Mouse (Mus musculus): ENCODE measurements around the gene Cfap73. TPM values are rescaled to one million over a fixed set of nuclear protein-coding genes. Genes with fewer than 3 reads are reported as not detected.

The Cfap73 gene
- total and polyA plus RNA-seq, 3 experiments, result 0.26 TPM; not detected in 2

GRCm38 (mm10) chr5:120628624-120629023 is 5.4 kb downstream of the Cfap73 start:
- Histone ChIP-seq H3K4me1 (ENCODE audit: control insufficient read depth in 1 of 2, insufficient read depth in 2 of 2) (peaks cover 11 to 56% of the 10 kb centered on the region in 2 experiments), H3K4me3 (replicated peaks in 1 of 3; ENCODE audit: low read depth in 2 of 3, low read length in 2 of 3, poor library complexity in 1 of 3) (no peak overlapping the region), H3K9ac (ENCODE audit: insufficient read depth, low read depth) (no peak overlapping the region), H3K4me2 (ENCODE audit: insufficient read depth, low read depth, poor library complexity, severe bottlenecking) (no peak overlapping the region), H3K9me3 (replicated peaks; ENCODE audit: low read length) (peaks cover 20% of the 10 kb centered on the region), H3K79me2 (replicated peaks; ENCODE audit: control insufficient read depth, extremely low read depth, insufficient read depth, poor library complexity, severe bottlenecking) (no peaks in the 10 kb centered on the region), H3K27me3 (replicated peaks) (no peaks in the 10 kb centered on the region), H3K27ac (ENCODE audit: insufficient read depth, low read depth) (no peak overlapping the region), H3K36me3 (replicated peaks in 1 of 2; ENCODE audit: control insufficient read depth in 1 of 2, insufficient read depth in 1 of 2, low read length in 1 of 2) (peaks cover 54 to 71% of the 10 kb centered on the region in 2 experiments)
- TF ChIP-seq USF1 (IDR thresholded peaks at IDR 0.05; ENCODE audit: low read depth, low read length), result no peak
- TF ChIP-seq RCOR1 (conservative IDR thresholded peaks at IDR 0.05; ENCODE audit: low read depth, low read length), result no peak
- TF ChIP-seq MAZ (IDR thresholded peaks at IDR 0.05; ENCODE audit: low read depth, low read length), result no peak
- no peak for TF ChIP-seq BHLHE40 (IDR thresholded peaks at IDR 0.05; ENCODE audit: low read depth, low read length)
- TF ChIP-seq TCF12 (IDR thresholded peaks at IDR 0.05; ENCODE audit: low read depth, low read length), result no peak
- no peak for TF ChIP-seq MAFK (IDR thresholded peaks at IDR 0.05; ENCODE audit: insufficient replicate concordance, low read length)
- no peak for DNase-seq (ENCODE audit: extremely low read depth)
- dilution Hi-C loops (cut with MboI; ENCODE audit: extremely low pct_ligation_motif_present, extremely low pct_unique_long_range_greater_than_20kb, low sequenced_read_pairs) (no loop called here), in situ Hi-C loops (cut with MboI; ENCODE audit: low pct_ligation_motif_present, low pct_unique_long_range_greater_than_20kb, low sequenced_read_pairs) (no loop called here)

GRCm38 (mm10) chr5:120627515-120628300 is 6.3 kb downstream of the Cfap73 start:
- dilution Hi-C loops (cut with MboI; ENCODE audit: extremely low pct_ligation_motif_present, extremely low pct_unique_long_range_greater_than_20kb, low sequenced_read_pairs) (no loop called here), in situ Hi-C loops (cut with MboI; ENCODE audit: low pct_ligation_motif_present, low pct_unique_long_range_greater_than_20kb, low sequenced_read_pairs) (no loop called here)
- DNase-seq (ENCODE audit: extremely low read depth), result no peak
- H3K27ac ChIP-seq (ENCODE audit: insufficient read depth, low read depth), result no peak overlapping the region
- H3K36me3 ChIP-seq (replicated peaks in 1 of 2; ENCODE audit: control insufficient read depth in 1 of 2, insufficient read depth in 1 of 2, low read length in 1 of 2), result peaks cover 62 to 80% of the 10 kb centered on the region in 2 experiments
- H3K9me3 ChIP-seq (replicated peaks; ENCODE audit: low read length), result peaks cover 27% of the 10 kb centered on the region
- H3K4me2 ChIP-seq (ENCODE audit: insufficient read depth, low read depth, poor library complexity, severe bottlenecking), result no peak overlapping the region
- H3K27me3 ChIP-seq (replicated peaks), result no peaks in the 10 kb centered on the region
- H3K9ac ChIP-seq (ENCODE audit: insufficient read depth, low read depth), result no peak overlapping the region
- H3K79me2 ChIP-seq (replicated peaks; ENCODE audit: control insufficient read depth, extremely low read depth, insufficient read depth, poor library complexity, severe bottlenecking), result no peaks in the 10 kb centered on the region
- H3K4me1 ChIP-seq (ENCODE audit: control insufficient read depth in 1 of 2, insufficient read depth in 2 of 2), result peaks cover 19 to 65% of the 10 kb centered on the region in 2 experiments
- H3K4me3 ChIP-seq (replicated peaks in 1 of 3; ENCODE audit: low read depth in 2 of 3, low read length in 2 of 3, poor library complexity in 1 of 3), result no peak overlapping the region
- TF ChIP-seq GABPA (IDR thresholded peaks at IDR 0.05; ENCODE audit: insufficient replicate concordance, low read depth, low read length), result no peak
- 0 out of 2 replicates have a peak, but pooled peaks have one; percentile 17 for TF ChIP-seq ZMIZ1 (IDR thresholded peaks at IDR 0.05; ENCODE audit: low read depth, low read length)

DNA sequence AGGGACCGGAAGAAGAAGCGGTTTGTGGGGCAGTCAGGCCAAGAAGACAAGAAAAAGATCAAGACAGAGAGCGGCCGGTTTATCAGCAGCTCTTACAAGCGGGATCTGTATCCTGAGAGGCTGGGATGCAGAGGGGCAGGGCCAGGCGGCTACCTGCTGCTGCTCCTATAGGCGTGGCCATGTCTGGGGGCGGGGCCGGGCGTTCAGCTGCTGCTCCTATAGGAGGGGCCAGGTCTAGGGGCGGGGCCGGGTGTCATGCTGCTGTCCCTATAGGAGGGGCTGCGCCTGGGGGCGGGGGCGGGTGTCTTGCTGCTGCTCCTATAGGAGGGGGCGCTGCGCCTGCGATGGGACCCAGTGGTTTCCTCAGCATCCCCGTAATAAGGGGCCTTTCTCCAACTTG is 7.6 kb downstream of the Cfap73 start:
- no peaks in the 10 kb centered on the region for H3K79me2 ChIP-seq (replicated peaks; ENCODE audit: control insufficient read depth, extremely low read depth, insufficient read depth, poor library complexity, severe bottlenecking)
- H3K36me3 ChIP-seq (replicated peaks in 1 of 2; ENCODE audit: control insufficient read depth in 1 of 2, insufficient read depth in 1 of 2, low read length in 1 of 2), result peaks cover 64 to 89% of the 10 kb centered on the region in 2 experiments
- H3K4me2 ChIP-seq (ENCODE audit: insufficient read depth, low read depth, poor library complexity, severe bottlenecking), result no peak overlapping the region
- in situ Hi-C loops (cut with MboI; ENCODE audit: low pct_ligation_motif_present, low pct_unique_long_range_greater_than_20kb, low sequenced_read_pairs) (no loop called here), dilution Hi-C loops (cut with MboI; ENCODE audit: extremely low pct_ligation_motif_present, extremely low pct_unique_long_range_greater_than_20kb, low sequenced_read_pairs) (no loop called here)
- H3K27ac ChIP-seq (ENCODE audit: insufficient read depth, low read depth), result no peak overlapping the region
- TF ChIP-seq ZC3H11A (IDR thresholded peaks at IDR 0.05; ENCODE audit: low read depth, low read length), result no peak
- TF ChIP-seq USF1 (IDR thresholded peaks at IDR 0.05; ENCODE audit: low read depth, low read length), result no peak
- no peak for TF ChIP-seq ZMIZ1 (IDR thresholded peaks at IDR 0.05; ENCODE audit: low read depth, low read length)
- TF ChIP-seq CHD2 (IDR thresholded peaks at IDR 0.05; ENCODE audit: low read length), result no peak
- TF ChIP-seq MYC (IDR thresholded peaks at IDR 0.05; ENCODE audit: low read depth, low read length), result no peak
- no peak for TF ChIP-seq SIN3A (IDR thresholded peaks at IDR 0.05; ENCODE audit: low read length)
- no peak for TF ChIP-seq MAZ (IDR thresholded peaks at IDR 0.05; ENCODE audit: low read depth, low read length)
- no peak for TF ChIP-seq HCFC1 (IDR thresholded peaks at IDR 0.05; ENCODE audit: low read depth, low read length)
- TF ChIP-seq IRF4 (IDR thresholded peaks at IDR 0.05; ENCODE audit: low read depth, low read length), result no peak
- TF ChIP-seq JUND (conservative IDR thresholded peaks at IDR 0.05; ENCODE audit: low read depth, low read length), result no peak
- no peak for TF ChIP-seq MAX (IDR thresholded peaks at IDR 0.05; ENCODE audit: low read length)
- TF ChIP-seq UBTF (IDR thresholded peaks at IDR 0.05; ENCODE audit: low read depth, low read length), result no peak
- DNase-seq (ENCODE audit: extremely low read depth), result peak; percentile 63
- H3K27me3 ChIP-seq (replicated peaks), result no peaks in the 10 kb centered on the region
- peaks cover 16% of the 10 kb centered on the region for H3K9me3 ChIP-seq (replicated peaks; ENCODE audit: low read length)
- peaks cover 23 to 77% of the 10 kb centered on the region in 2 experiments for H3K4me1 ChIP-seq (ENCODE audit: control insufficient read depth in 1 of 2, insufficient read depth in 2 of 2)
- no peak overlapping the region for H3K4me3 ChIP-seq (replicated peaks in 1 of 3; ENCODE audit: low read depth in 2 of 3, low read length in 2 of 3, poor library complexity in 1 of 3)
- no peak overlapping the region for H3K9ac ChIP-seq (ENCODE audit: insufficient read depth, low read depth)

All from CH12.LX (cell line).